Comparison of ENCODE assay signal across 11 mouse cellular contexts in the genomic region with DNA sequence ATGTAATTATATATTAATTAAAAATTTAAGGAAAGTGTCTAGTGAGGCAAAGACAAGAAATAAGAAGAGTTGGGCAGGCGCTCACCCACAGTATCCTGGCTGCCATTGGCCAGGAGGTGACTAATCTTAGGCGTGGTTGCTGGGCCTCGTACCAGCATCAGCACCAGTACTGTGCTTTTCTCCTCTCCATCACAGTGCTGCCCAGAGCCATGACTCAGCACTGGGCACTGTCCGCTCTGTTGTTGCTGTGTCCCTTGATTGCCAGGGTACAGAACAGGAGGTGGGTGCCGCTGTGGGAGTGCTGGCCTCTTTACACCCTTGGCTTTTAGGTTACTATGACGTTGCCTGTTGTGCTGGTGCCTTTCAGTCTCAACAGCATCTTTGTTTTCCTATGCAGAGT. TPM values are rescaled to one million over a fixed set of nuclear protein-coding genes. Genes with fewer than 3 reads are reported as not detected.
DNase-seq lines count a peak whose midpoint lies in the region; ATAC-seq lines count a peak whose summit lies in the region.
"Had no signal": no experiment of that assay in that cellular context is flagged by ENCODE, and none has a peak within 500 bp of the region (broad histone marks: within the 10 kb centered on the region; RNA-seq: fewer than 3 reads in every experiment).

No protein-coding gene starts in this region.

- intact Hi-C loops in heart, postnatal 14 days (cut with DNase I), result loop anchor here (2.0 kb wide), 1 partner anchor 153 kb away; no protein-coding TSS in a partner anchor

- no peaks in the 10 kb centered on the region for H3K36me3 ChIP-seq in neural tube, embryonic 11.5 days (ENCODE audit: control insufficient read depth, insufficient read depth, low read length)
- H3K36me3 ChIP-seq in midbrain, embryonic 13.5 days, result no peaks in the 10 kb centered on the region

- no peaks in the 10 kb centered on the region for H3K9me3 ChIP-seq in neural tube, embryonic 11.5 days (ENCODE audit: control insufficient read depth, low read length)
- H3K9me3 ChIP-seq in midbrain, embryonic 13.5 days, result no peaks in the 10 kb centered on the region

- no peak overlapping the region for H3K4me3 ChIP-seq in neural tube, embryonic 11.5 days (ENCODE audit: low read depth, low read length)
- H3K4me3 ChIP-seq in midbrain, embryonic 13.5 days (replicated peaks), result no peak overlapping the region
- H3K4me3 ChIP-seq: myocyte had no signal

- H3K27ac ChIP-seq in neural tube, embryonic 11.5 days (ENCODE audit: low read depth, low read length), result no peak overlapping the region
- no peak overlapping the region for H3K27ac ChIP-seq in midbrain, embryonic 13.5 days
- H3K27ac ChIP-seq: kidney, postnatal 0 days had no signal

- peak; percentile 39; the same call in 1 of the 2 replicates for ATAC-seq in neural tube, embryonic 11.5 days (ENCODE audit: insufficient read depth, low FRiP score, low TSS enrichment)
- ATAC-seq in midbrain, embryonic 13.5 days, result peak; percentile 72

- WGBS in neural tube, embryonic 11.5 days, result 87% methylated on average over 6 of the region's 6 CpGs
- 88% methylated on average over 6 of the region's 6 CpGs for WGBS in midbrain, embryonic 13.5 days

- H3K4me2 ChIP-seq in neural tube, embryonic 11.5 days (ENCODE audit: low read depth), result no peak overlapping the region
- H3K4me2 ChIP-seq in midbrain, embryonic 13.5 days (replicated peaks), result no peak overlapping the region

- H3K4me1 ChIP-seq in neural tube, embryonic 11.5 days (ENCODE audit: control insufficient read depth, insufficient read depth, low read length), result no peaks in the 10 kb centered on the region
- H3K4me1 ChIP-seq in midbrain, embryonic 13.5 days (replicated peaks), result no peaks in the 10 kb centered on the region

- H3K9ac ChIP-seq in neural tube, embryonic 11.5 days (ENCODE audit: low read length), result no peak overlapping the region
- no peak overlapping the region for H3K9ac ChIP-seq in midbrain, embryonic 13.5 days (replicated peaks)

- no peaks in the 10 kb centered on the region for H3K27me3 ChIP-seq in neural tube, embryonic 11.5 days (ENCODE audit: control insufficient read depth, insufficient read depth, low read length)
- H3K27me3 ChIP-seq in midbrain, embryonic 13.5 days, result no peaks in the 10 kb centered on the region
- H3K27me3 ChIP-seq: CH12.LX had no signal

- DNase-seq in cerebellum, adult 11 months, result peak; percentile 3
- DNase-seq in cerebellum, adult 11-12 months, result no peak
- no peak for DNase-seq in neural tube, embryonic 11.5 days (ENCODE audit: low spot score)
- DNase-seq in neural tube, embryonic 10.5 days (ENCODE audit: extremely low spot score, low spot score), result no peak
- peak; percentile 61 to 65 for DNase-seq in heart, postnatal 14 days
- DNase-seq in natural killer cell, adult 2 months (ENCODE audit: low spot score in 2 of 2), result no peak
- no peak for DNase-seq in kidney, adult 11 months

RNA-seq across cellular contexts. Expression of a gene that starts 54.4 kb away (rescaled TPM):
- polyA plus RNA-seq in neural tube, embryonic 11.5 days (2014; fragmentation: Nextera tagmentation; extraction: Ambion mirVana), result 26.1 and 28.6 TPM in 2 replicates
- total RNA-seq in heart, postnatal 14 days (2021), result 10 to 100 TPM; 43.5 to 54.0 TPM
- polyA plus RNA-seq in midbrain, embryonic 13.5 days (2015; fragmentation: Nextera tagmentation; extraction: Ambion mirVana), result 8.4 and 8.5 TPM in 2 replicates

Comparison
In these comparisons a context has a peak if more than half of its experiments do, and no peak if none do; other contexts are left out.
1. DNase-seq: peak in cerebellum, adult 11 months (single experiment) and heart, postnatal 14 days (2 of 2); none in cerebellum, adult 11-12 months (single experiment), neural tube, embryonic 11.5 days (single experiment), neural tube, embryonic 10.5 days (single experiment), natural killer cell, adult 2 months (0 of 2) and kidney, adult 11 months (single experiment).